Mouse (Mus musculus): ENCODE results near the gene Rpl9-ps6.

Gene Rpl9-ps6

DNA sequence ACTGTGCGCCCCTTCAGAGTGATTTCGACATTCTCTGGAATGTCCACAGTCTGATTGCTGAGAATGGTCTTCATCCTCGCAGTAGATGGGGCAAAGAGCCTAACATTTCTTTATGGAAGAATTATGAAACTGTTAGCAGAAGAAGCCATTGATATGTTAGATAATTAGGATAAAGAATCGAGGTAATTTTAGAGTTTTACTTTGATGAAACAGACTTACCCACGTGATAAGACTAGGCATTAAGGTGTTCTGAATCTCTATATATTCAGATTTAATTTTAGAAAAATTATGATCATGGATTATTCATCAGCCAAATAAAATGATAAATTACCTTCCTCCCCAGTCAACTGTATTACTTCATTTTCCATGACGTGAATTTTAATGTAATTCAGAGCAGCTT is at the start of gene Rpl9-ps6:
Gene Rpl9-ps6, minus strand, starts transcription at position 101 of the 400 bp plus-strand sequence.
- DNase-seq (ENCODE audit: low read depth, low spot score): no peak
- Histone ChIP-seq H3K27me3 (ENCODE audit: control insufficient read depth, insufficient read depth, low read length, poor library complexity, severe bottlenecking) (no peaks in the 10 kb centered on the region), H3K36me3 (ENCODE audit: control insufficient read depth, insufficient read depth, low read length, poor library complexity, severe bottlenecking) (no peaks in the 10 kb centered on the region)

GRCm38 (mm10) chr19:32512518-32512917 is 46.1 kb upstream of the Rpl9-ps6 start:
- Histone ChIP-seq H3K27me3 (ENCODE audit: control insufficient read depth, insufficient read depth, low read length, poor library complexity, severe bottlenecking) (no peaks in the 10 kb centered on the region), H3K36me3 (ENCODE audit: control insufficient read depth, insufficient read depth, low read length, poor library complexity, severe bottlenecking) (peaks cover 3% of the 10 kb centered on the region)
- DNase-seq (ENCODE audit: low read depth, low spot score): peak; percentile 31

DNA sequence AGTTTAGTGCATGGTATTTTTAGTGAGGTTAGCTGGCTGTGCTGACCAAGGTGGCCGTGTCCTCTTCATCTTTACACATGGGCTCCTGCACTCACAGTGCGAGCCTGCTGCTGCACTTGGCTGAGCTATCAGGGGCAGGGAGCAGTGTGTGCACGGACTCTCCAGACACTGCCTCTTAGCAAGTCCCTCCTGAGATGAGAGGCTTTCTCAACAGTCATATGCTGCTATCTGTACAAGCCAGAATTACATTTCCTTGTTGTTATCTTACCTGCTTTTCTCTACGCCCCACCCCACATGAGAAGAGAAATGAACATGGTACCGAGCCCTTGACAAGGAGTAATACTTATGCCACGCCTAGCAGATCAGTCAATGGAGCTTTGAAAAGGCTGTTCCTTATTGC is 44.6 kb upstream of the Rpl9-ps6 start:
- H3K27me3 ChIP-seq (ENCODE audit: control insufficient read depth, insufficient read depth, low read length, poor library complexity, severe bottlenecking): no peaks in the 10 kb centered on the region
- peaks cover 3% of the 10 kb centered on the region for H3K36me3 ChIP-seq (ENCODE audit: control insufficient read depth, insufficient read depth, low read length, poor library complexity, severe bottlenecking)
- DNase-seq (ENCODE audit: low read depth, low spot score): no peak

GRCm38 (mm10) chr19:32510267-32510666 is 43.9 kb upstream of the Rpl9-ps6 start:
- Histone ChIP-seq H3K27me3 (ENCODE audit: control insufficient read depth, insufficient read depth, low read length, poor library complexity, severe bottlenecking) (no peaks in the 10 kb centered on the region), H3K36me3 (ENCODE audit: control insufficient read depth, insufficient read depth, low read length, poor library complexity, severe bottlenecking) (peaks cover 4% of the 10 kb centered on the region)
- DNase-seq (ENCODE audit: low read depth, low spot score): no peak

DNA sequence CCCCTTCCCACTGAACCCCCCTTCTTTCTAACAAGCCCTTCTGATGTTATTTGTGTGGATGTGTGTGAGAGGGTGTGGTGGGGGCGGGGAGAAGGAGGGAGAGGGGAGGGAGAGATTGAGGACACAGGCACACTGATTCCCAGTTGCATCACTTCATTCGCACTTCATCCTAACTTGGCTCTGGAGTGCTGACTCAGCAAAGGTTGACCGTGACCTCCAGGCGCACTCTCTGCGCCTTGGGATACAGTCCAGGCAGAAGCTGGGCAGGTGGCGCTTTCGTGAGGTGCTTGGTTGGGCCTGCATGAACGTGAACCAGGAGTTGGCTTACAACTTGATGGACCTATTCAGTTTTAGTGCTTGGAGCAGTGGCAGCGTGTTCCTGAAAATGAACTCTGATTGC is 41.1 kb upstream of the Rpl9-ps6 start:
- DNase-seq (ENCODE audit: low read depth, low spot score): no peak
- Histone ChIP-seq H3K27me3 (ENCODE audit: control insufficient read depth, insufficient read depth, low read length, poor library complexity, severe bottlenecking) (no peaks in the 10 kb centered on the region), H3K36me3 (ENCODE audit: control insufficient read depth, insufficient read depth, low read length, poor library complexity, severe bottlenecking) (peaks cover 6% of the 10 kb centered on the region)

DNA sequence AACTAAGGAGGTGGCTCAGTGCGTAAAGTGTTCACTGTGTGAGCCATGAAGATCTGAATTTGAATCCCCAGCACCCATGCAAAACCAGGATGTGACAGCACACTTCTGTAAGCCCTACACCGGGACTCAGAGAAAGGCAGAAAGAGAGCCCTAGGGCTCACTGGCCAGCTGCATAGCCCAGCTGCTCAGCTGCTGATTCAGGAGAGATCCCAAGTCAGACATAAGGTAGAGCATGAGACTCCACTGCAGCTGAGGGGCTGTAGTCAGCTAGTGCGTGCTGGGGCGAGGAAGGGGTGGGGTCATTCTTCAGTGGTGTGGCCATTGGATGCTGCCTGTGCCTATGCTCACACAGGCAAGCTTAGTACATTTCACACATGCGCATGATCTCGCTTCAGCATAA is 40.7 kb upstream of the Rpl9-ps6 start:
- peaks cover 6% of the 10 kb centered on the region for H3K36me3 ChIP-seq (ENCODE audit: control insufficient read depth, insufficient read depth, low read length, poor library complexity, severe bottlenecking)
- H3K27me3 ChIP-seq (ENCODE audit: control insufficient read depth, insufficient read depth, low read length, poor library complexity, severe bottlenecking): no peaks in the 10 kb centered on the region
- no peak for DNase-seq (ENCODE audit: low read depth, low spot score)

DNA sequence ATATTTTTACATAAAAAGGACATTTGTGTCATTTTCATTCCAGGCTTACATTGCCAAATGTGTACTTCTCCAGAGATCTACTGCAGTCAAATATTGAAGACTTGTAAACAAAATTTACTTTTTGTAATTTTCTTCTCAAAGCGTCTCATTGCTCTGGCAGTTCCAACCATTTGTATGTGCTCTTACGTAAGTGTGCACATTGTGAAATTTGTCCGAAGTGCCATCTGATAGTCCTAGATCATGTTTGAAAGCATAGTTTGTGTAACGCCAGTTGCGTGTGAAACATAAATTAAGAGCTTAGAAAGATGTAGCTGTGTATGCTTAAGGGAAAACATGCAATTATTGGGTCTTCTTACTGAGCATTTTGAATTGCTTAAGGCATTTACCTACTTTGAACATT is 40.1 kb upstream of the Rpl9-ps6 start:
- Histone ChIP-seq H3K36me3 (ENCODE audit: control insufficient read depth, insufficient read depth, low read length, poor library complexity, severe bottlenecking) (peaks cover 6% of the 10 kb centered on the region), H3K27me3 (ENCODE audit: control insufficient read depth, insufficient read depth, low read length, poor library complexity, severe bottlenecking) (no peaks in the 10 kb centered on the region)
- DNase-seq (ENCODE audit: low read depth, low spot score): no peak

DNA sequence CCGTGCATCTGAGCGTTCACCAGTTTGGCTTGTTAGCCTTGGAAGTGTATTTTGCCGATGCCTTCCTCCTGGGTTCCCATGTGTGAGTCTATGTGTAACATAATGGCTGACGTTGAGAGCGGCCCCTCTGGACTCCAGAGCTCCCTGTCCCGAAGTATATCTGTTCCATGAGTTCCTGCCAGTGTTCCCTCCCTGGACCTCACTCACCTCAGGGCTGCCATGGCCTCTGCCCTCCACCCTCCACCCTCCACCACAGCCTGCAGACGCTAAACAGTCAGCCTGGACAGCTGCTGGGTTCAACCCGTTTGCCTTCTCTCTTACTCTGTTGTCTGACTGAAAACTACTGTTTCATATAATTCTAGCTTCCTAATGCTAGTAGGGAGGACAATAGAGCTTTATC is 39.7 kb upstream of the Rpl9-ps6 start:
- H3K27me3 ChIP-seq (ENCODE audit: control insufficient read depth, insufficient read depth, low read length, poor library complexity, severe bottlenecking): no peaks in the 10 kb centered on the region
- peaks cover 6% of the 10 kb centered on the region for H3K36me3 ChIP-seq (ENCODE audit: control insufficient read depth, insufficient read depth, low read length, poor library complexity, severe bottlenecking)
- no peak for DNase-seq (ENCODE audit: low read depth, low spot score)

DNA sequence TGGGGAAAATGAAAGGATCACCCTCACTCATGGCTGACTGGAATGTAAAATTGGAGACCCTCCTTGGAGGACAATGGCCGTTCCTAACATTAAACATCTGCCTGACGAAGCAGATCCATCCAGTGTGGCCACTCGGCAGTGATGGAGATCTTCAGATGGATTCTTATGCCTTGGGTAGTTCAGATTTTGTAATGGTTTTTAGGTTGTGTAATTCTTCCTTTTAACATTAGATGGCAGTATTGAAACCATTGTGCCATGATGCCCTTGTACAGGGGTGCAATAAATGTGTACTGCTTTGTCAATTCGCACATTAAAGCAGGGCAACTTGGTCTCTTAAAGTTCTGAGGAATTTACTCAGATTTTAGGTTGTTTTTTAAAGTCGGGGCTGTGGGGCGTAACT is 35.0 kb upstream of the Rpl9-ps6 start:
- peaks cover 8% of the 10 kb centered on the region for H3K36me3 ChIP-seq (ENCODE audit: control insufficient read depth, insufficient read depth, low read length, poor library complexity, severe bottlenecking)
- peak; percentile 45 for DNase-seq (ENCODE audit: low read depth, low spot score)
- no peaks in the 10 kb centered on the region for H3K27me3 ChIP-seq (ENCODE audit: control insufficient read depth, insufficient read depth, low read length, poor library complexity, severe bottlenecking)

- DNase-seq (ENCODE audit: low read depth, low spot score): no peak
- no peaks in the 10 kb centered on the region for H3K27me3 ChIP-seq (ENCODE audit: control insufficient read depth, insufficient read depth, low read length, poor library complexity, severe bottlenecking)
- peaks cover 4% of the 10 kb centered on the region for H3K36me3 ChIP-seq (ENCODE audit: control insufficient read depth, insufficient read depth, low read length, poor library complexity, severe bottlenecking)
Observed at GRCm38 (mm10) chr19:32498002-32498401, 31.6 kb upstream of the Rpl9-ps6 start.

DNA sequence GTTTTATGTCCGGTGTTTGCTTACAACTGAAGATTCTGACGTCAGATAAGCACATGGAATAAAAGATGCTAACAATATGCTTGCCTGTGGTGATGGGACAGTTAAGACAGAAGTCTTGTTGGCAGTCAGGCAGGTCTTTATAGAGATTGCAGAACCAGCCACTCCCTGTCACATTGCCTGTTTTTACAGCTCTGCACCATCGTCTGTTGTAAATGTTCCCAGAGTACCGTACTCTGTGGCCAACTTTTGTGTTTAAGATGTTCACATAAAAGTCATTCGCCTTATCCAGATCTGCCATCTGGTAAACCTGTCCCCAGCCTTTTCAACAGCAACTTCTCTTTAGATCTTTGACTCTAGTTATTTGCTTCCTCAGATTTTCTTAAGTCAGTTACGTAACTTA is 31.0 kb upstream of the Rpl9-ps6 start:
- H3K36me3 ChIP-seq (ENCODE audit: control insufficient read depth, insufficient read depth, low read length, poor library complexity, severe bottlenecking): peaks cover 4% of the 10 kb centered on the region
- no peaks in the 10 kb centered on the region for H3K27me3 ChIP-seq (ENCODE audit: control insufficient read depth, insufficient read depth, low read length, poor library complexity, severe bottlenecking)
- DNase-seq (ENCODE audit: low read depth, low spot score): no peak

DNA sequence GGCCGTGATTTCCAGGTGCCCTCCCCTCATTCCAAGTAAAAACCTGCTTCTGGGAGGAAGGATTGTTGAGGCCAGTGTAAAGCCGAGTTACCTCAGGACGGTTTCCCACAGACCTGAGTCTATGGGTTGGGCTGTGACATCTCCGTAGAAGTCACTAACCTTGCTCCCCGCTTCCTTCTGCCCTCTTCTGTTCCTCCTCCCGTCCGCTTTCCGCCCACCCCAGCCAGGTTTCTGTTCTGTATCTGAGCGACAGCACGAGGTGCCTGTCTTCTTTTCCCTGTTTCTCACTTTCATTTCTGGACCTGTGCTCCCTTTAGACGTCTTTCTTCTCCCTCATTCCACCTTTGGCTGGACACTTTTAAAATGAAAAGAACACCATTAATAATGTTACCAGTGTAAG is 28.7 kb upstream of the Rpl9-ps6 start:
- Histone ChIP-seq H3K27me3 (ENCODE audit: control insufficient read depth, insufficient read depth, low read length, poor library complexity, severe bottlenecking) (no peaks in the 10 kb centered on the region), H3K36me3 (ENCODE audit: control insufficient read depth, insufficient read depth, low read length, poor library complexity, severe bottlenecking) (peaks cover 4% of the 10 kb centered on the region)
- no peak for DNase-seq (ENCODE audit: low read depth, low spot score)

GRCm38 (mm10) chr19:32494611-32495010 is 28.2 kb upstream of the Rpl9-ps6 start:
- Histone ChIP-seq H3K36me3 (ENCODE audit: control insufficient read depth, insufficient read depth, low read length, poor library complexity, severe bottlenecking) (peaks cover 4% of the 10 kb centered on the region), H3K27me3 (ENCODE audit: control insufficient read depth, insufficient read depth, low read length, poor library complexity, severe bottlenecking) (no peaks in the 10 kb centered on the region)

GRCm38 (mm10) chr19:32493471-32493870 is 27.1 kb upstream of the Rpl9-ps6 start:
- no peak for DNase-seq (ENCODE audit: low read depth, low spot score)
- Histone ChIP-seq H3K36me3 (ENCODE audit: control insufficient read depth, insufficient read depth, low read length, poor library complexity, severe bottlenecking) (peaks cover 4% of the 10 kb centered on the region), H3K27me3 (ENCODE audit: control insufficient read depth, insufficient read depth, low read length, poor library complexity, severe bottlenecking) (no peaks in the 10 kb centered on the region)

More at GRCm38 (mm10) chr19:32494611-32495010, 28.2 kb upstream of the Rpl9-ps6 start:
- DNase-seq (ENCODE audit: low read depth, low spot score): no peak

DNA sequence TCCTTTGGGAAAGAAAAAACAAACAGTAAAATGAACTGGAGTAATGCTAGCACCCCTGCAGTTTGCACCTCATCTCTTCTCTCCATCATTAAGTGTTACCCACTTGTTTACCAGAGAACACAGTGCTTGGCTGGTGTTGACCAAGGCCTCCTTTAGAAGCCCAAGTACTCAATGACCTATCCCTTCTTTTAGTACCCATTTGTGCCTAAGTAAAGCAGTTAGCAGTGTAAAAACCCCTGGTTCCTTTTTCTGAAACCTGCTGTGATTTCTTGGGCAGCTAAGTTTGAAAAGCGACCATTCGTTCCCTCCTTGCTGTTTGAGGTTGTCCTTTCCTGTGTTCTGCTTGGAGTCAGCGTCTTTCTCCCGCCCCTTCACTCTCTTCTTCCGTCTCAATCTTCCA is 26.6 kb upstream of the Rpl9-ps6 start:
- Histone ChIP-seq H3K27me3 (ENCODE audit: control insufficient read depth, insufficient read depth, low read length, poor library complexity, severe bottlenecking) (no peaks in the 10 kb centered on the region), H3K36me3 (ENCODE audit: control insufficient read depth, insufficient read depth, low read length, poor library complexity, severe bottlenecking) (peaks cover 4% of the 10 kb centered on the region)
- DNase-seq (ENCODE audit: low read depth, low spot score): no peak

GRCm38 (mm10) chr19:32492339-32492738 is 26.0 kb upstream of the Rpl9-ps6 start:
- peaks cover under 1% of the 10 kb centered on the region; the same call in 1 of the 2 replicates for H3K36me3 ChIP-seq (ENCODE audit: control insufficient read depth, insufficient read depth, low read length, poor library complexity, severe bottlenecking)

More at GRCm38 (mm10) chr19:32492339-32492738, 26.0 kb upstream of the Rpl9-ps6 start:
- no peaks in the 10 kb centered on the region for H3K27me3 ChIP-seq (ENCODE audit: control insufficient read depth, insufficient read depth, low read length, poor library complexity, severe bottlenecking)
- DNase-seq (ENCODE audit: low read depth, low spot score): no peak

Measured in splenic B cell, adult 2 months (primary cell).